In genomic region chr17:90059320-90060111, GRCm38 (mm10) we compare ENCODE assay signal across 17 mouse cellular contexts.
A peak's percentile ranks its signal among the peaks of the same experiment; 100 is the strongest.
DNase-seq lines count a peak whose midpoint lies in the region; ATAC-seq and TF ChIP-seq lines count a peak whose summit lies in the region.
"Had no signal": no experiment of that assay in that cellular context is flagged by ENCODE, and none has a peak within 500 bp of the region (broad histone marks: within the 10 kb centered on the region; RNA-seq: fewer than 3 reads in every experiment).

No protein-coding gene starts in this region.

- no peaks in the 10 kb centered on the region for H3K27me3 ChIP-seq in embryonic facial prominence, embryonic 14.5 days (replicated peaks; ENCODE audit: control insufficient read depth, insufficient read depth, low read length)
- H3K27me3 ChIP-seq in embryonic facial prominence, embryonic 10.5 days (replicated peaks; ENCODE audit: low read depth, poor library complexity, severe bottlenecking): no peaks in the 10 kb centered on the region
- no peaks in the 10 kb centered on the region for H3K27me3 ChIP-seq in limb, embryonic 14.5 days (ENCODE audit: control insufficient read depth, insufficient read depth, low read length)
- H3K27me3 ChIP-seq: liver, embryonic 13.5 days; lung, embryonic 15.5 days had no signal

- H3K27ac ChIP-seq in embryonic facial prominence, embryonic 14.5 days (replicated peaks; ENCODE audit: low read depth, low read length): no peak overlapping the region
- no peak overlapping the region for H3K27ac ChIP-seq in embryonic facial prominence, embryonic 10.5 days (replicated peaks)
- H3K27ac ChIP-seq in layer of hippocampus, adult 2 months: peak overlapping the region; percentile 68
- no peak overlapping the region for H3K27ac ChIP-seq in limb, embryonic 14.5 days (replicated peaks; ENCODE audit: low read depth, low read length)
- H3K27ac ChIP-seq: liver, embryonic 13.5 days; lung, embryonic 15.5 days had no signal

- DNase-seq in embryonic facial prominence, embryonic 14.5 days (ENCODE audit: low spot score): peak; percentile 5
- DNase-seq in embryonic facial prominence, embryonic 10.5 days (ENCODE audit: low spot score): no peak
- DNase-seq in layer of hippocampus, adult 2 months (ENCODE audit: low spot score in 2 of 2): no peak
- no peak for DNase-seq in layer of hippocampus, postnatal 10 days (ENCODE audit: low spot score in 2 of 2)
- peak; percentile 57 for DNase-seq in brain, embryonic 14.5 days (ENCODE audit: low read depth)
- peak; percentile 13 for DNase-seq in limb, embryonic 14.5 days (ENCODE audit: low spot score)
- DNase-seq in spleen, postnatal 10 days (ENCODE audit: low spot score in 2 of 2): no peak
- no peak for DNase-seq in heart, postnatal 36 days
- DNase-seq: cerebellum, postnatal 25 days; heart, adult 11 months; kidney, adult 8-10 months; left cerebral cortex, postnatal 4 days; liver, embryonic 13.5 days; right cerebral cortex, adult 18-20 months; thymus, adult 18-20 months had no signal

- H3K4me3 ChIP-seq in embryonic facial prominence, embryonic 14.5 days (ENCODE audit: low read depth, low read length): no peak overlapping the region
- no peak overlapping the region for H3K4me3 ChIP-seq in embryonic facial prominence, embryonic 10.5 days
- H3K4me3 ChIP-seq in layer of hippocampus, adult 2 months: no peak overlapping the region
- H3K4me3 ChIP-seq in limb, embryonic 14.5 days (replicated peaks; ENCODE audit: low read length): no peak overlapping the region
- H3K4me3 ChIP-seq: erythroblast, embryonic 14.5 days; liver, embryonic 13.5 days; lung, embryonic 15.5 days had no signal

- no peak overlapping the region for H3K9ac ChIP-seq in embryonic facial prominence, embryonic 14.5 days (ENCODE audit: low read depth, low read length)
- H3K9ac ChIP-seq in limb, embryonic 14.5 days (ENCODE audit: low read depth, low read length, severe bottlenecking): no peak overlapping the region
- H3K9ac ChIP-seq: liver, embryonic 13.5 days; lung, embryonic 15.5 days had no signal

- no peaks in the 10 kb centered on the region for H3K9me3 ChIP-seq in embryonic facial prominence, embryonic 14.5 days (ENCODE audit: control insufficient read depth, low read length)
- H3K9me3 ChIP-seq in embryonic facial prominence, embryonic 10.5 days: no peaks in the 10 kb centered on the region
- H3K9me3 ChIP-seq in limb, embryonic 14.5 days (ENCODE audit: control insufficient read depth, low read length): no peaks in the 10 kb centered on the region
- H3K9me3 ChIP-seq: liver, embryonic 13.5 days; lung, embryonic 15.5 days had no signal

- no peaks in the 10 kb centered on the region for H3K36me3 ChIP-seq in embryonic facial prominence, embryonic 14.5 days (ENCODE audit: control insufficient read depth, insufficient read depth, low read length)
- H3K36me3 ChIP-seq in embryonic facial prominence, embryonic 10.5 days (replicated peaks): no peaks in the 10 kb centered on the region
- H3K36me3 ChIP-seq in limb, embryonic 14.5 days (ENCODE audit: control insufficient read depth, insufficient read depth, low read length): no peaks in the 10 kb centered on the region
- H3K36me3 ChIP-seq: liver, embryonic 13.5 days; lung, embryonic 15.5 days had no signal

- ATAC-seq in embryonic facial prominence, embryonic 14.5 days (ENCODE audit: low read depth): no peak
- ATAC-seq in limb, embryonic 14.5 days (ENCODE audit: low FRiP score, low read depth): no peak

- no peaks in the 10 kb centered on the region for H3K4me1 ChIP-seq in embryonic facial prominence, embryonic 14.5 days (ENCODE audit: control insufficient read depth, insufficient read depth, low read length)
- no peaks in the 10 kb centered on the region for H3K4me1 ChIP-seq in embryonic facial prominence, embryonic 10.5 days
- peaks cover 4% of the 10 kb centered on the region; the same call in 1 of the 2 replicates for H3K4me1 ChIP-seq in limb, embryonic 14.5 days (ENCODE audit: control insufficient read depth, insufficient read depth, low read length)
- H3K4me1 ChIP-seq: liver, embryonic 13.5 days; lung, embryonic 15.5 days had no signal

- intact Hi-C loops in heart, postnatal 36 days (cut with DNase I): no loop called here

- no peak for TF ChIP-seq POLR2A in brain, embryonic 14.5 days (IDR thresholded peaks at IDR 0.05; ENCODE audit: borderline replicate concordance, extremely low read depth, insufficient read depth, insufficient read length, poor library complexity, severe bottlenecking)
- no peak for TF ChIP-seq POLR2A in limb, embryonic 14.5 days (IDR thresholded peaks at IDR 0.05; ENCODE audit: borderline replicate concordance, extremely low read depth, insufficient read depth, insufficient read length)

- 68% methylated on average over 7 of the region's 7 CpGs for WGBS in embryonic facial prominence, embryonic 14.5 days
- WGBS in embryonic facial prominence, embryonic 10.5 days: 83% methylated on average over 7 of the region's 7 CpGs
- WGBS in limb, embryonic 14.5 days: 43% methylated on average over 7 of the region's 7 CpGs

- H3K4me2 ChIP-seq in embryonic facial prominence, embryonic 14.5 days (ENCODE audit: low read depth, low read length): no peak overlapping the region
- H3K4me2 ChIP-seq in limb, embryonic 14.5 days (replicated peaks; ENCODE audit: low read depth, low read length, severe bottlenecking): no peak overlapping the region
- H3K4me2 ChIP-seq: liver, embryonic 13.5 days; lung, embryonic 15.5 days had no signal

- TF ChIP-seq CTCF in layer of hippocampus, adult 2 months (conservative IDR thresholded peaks at IDR 0.05): no peak
- TF ChIP-seq CTCF in brain, embryonic 14.5 days (IDR thresholded peaks at IDR 0.05; ENCODE audit: borderline replicate concordance, extremely low read depth, insufficient read depth, insufficient read length): no peak

Comparison
In these comparisons a context has a peak if more than half of its experiments do, and no peak if none do; other contexts are left out.
1. DNase-seq: peak in embryonic facial prominence, embryonic 14.5 days (single experiment), brain, embryonic 14.5 days (single experiment) and limb, embryonic 14.5 days (single experiment); none in embryonic facial prominence, embryonic 10.5 days (single experiment), layer of hippocampus, adult 2 months (0 of 2), layer of hippocampus, postnatal 10 days (0 of 2), spleen, postnatal 10 days (0 of 2) and heart, postnatal 36 days (0 of 2).